Mouse (Mus musculus) liver, embryonic 13.5 days (tissue): ENCODE results near the gene Sgsh. TPM values are rescaled to one million over a fixed set of nuclear protein-coding genes. Genes with fewer than 3 reads are reported as not detected.
A peak's percentile ranks its signal among the peaks of the same experiment; 100 is the strongest.
"Not testable (repeated sequence)": the region's sequence is repeated elsewhere in the genome, so short reads cannot be mapped to it uniquely, and the experiment has no call there.

ENCODE experiments used
- ATAC-seq: fragments of 200-750 bp; cut with Nextera tagmentation; 2 replicates; pipeline ENCODE4 v1.8.0; 2017; ENCODE audit warnings: low read depth, mild to moderate bottlenecking, moderate number of reproducible peaks, moderate library complexity
- DNase-seq: peaks from one replicate; pipeline ENCODE4 v3.0.0; 2022
- H3K27ac ChIP-seq: fragments of 300-500 bp; sonication (generic); 2 replicates; pipeline ENCODE4 v1.5.1; 2015; ENCODE audit warnings: moderate library complexity, mild to moderate bottlenecking, inconsistent platforms
- H3K27me3 ChIP-seq: fragments of 300-500 bp; sonication (generic); 2 replicates; pipeline ENCODE4 v1.6.1; 2015; ENCODE audit warnings: mild to moderate bottlenecking, inconsistent platforms
- H3K36me3 ChIP-seq: fragments of 300-500 bp; sonication (generic); 2 replicates; pipeline ENCODE4 v1.6.1; 2015; ENCODE audit warnings: mild to moderate bottlenecking, inconsistent platforms
- H3K4me1 ChIP-seq: fragments of 300-500 bp; sonication (generic); replicated peaks from 2 replicates; pipeline ENCODE4 v1.6.1; 2015; ENCODE audit warnings: inconsistent platforms
- H3K4me2 ChIP-seq: fragments of 300-500 bp; sonication (generic); 2 replicates; pipeline ENCODE4 v1.6.1; 2015; ENCODE audit warnings: inconsistent platforms, mild to moderate bottlenecking, moderate library complexity
- H3K4me3 ChIP-seq: fragments of 300-500 bp; sonication (generic); replicated peaks from 2 replicates; pipeline ENCODE4 v1.5.1; 2015; ENCODE audit warnings: mild to moderate bottlenecking, inconsistent platforms
- H3K9ac ChIP-seq: fragments of 300-500 bp; sonication (generic); 2 replicates; pipeline ENCODE4 v1.6.1; 2015; ENCODE audit warnings: mild to moderate bottlenecking, inconsistent platforms
- H3K9me3 ChIP-seq: fragments of 300-500 bp; sonication (generic); replicated peaks from 2 replicates; pipeline ENCODE4 v1.6.1; 2016; ENCODE audit warnings: inconsistent platforms
- WGBS: fragments of 180-500 bp; shearing (Covaris S2); methylation state at CpG from one replicate; pipeline ENCODE4 v1.1.7; 2015; ENCODE audit not compliant: insufficient replicate concordance; 5-methylcytosine and 5-hydroxymethylcytosine counted together
- polyA plus RNA-seq: library from polyadenylated mRNA; unstranded; fragments of >200 nt; fragmentation: Nextera tagmentation; extraction: Ambion mirVana; gene quantifications from 2 replicates; pipeline ENCODE4 v1.2.1, GENCODE M21; 2015

Sgsh gene
- polyA plus RNA-seq, 1 experiment from 2014 or later: 2.7 TPM

- WGBS: 16% methylated on average over 7 of the region's 7 CpGs
- no peaks in the 10 kb centered on the region for H3K9me3 ChIP-seq
- DNase-seq (peak; percentile 40), ATAC-seq (peak; percentile 47)
- peaks cover 6% of the 10 kb centered on the region for H3K36me3 ChIP-seq
- H3K4me1 ChIP-seq: peaks cover 60% of the 10 kb centered on the region
- H3K9ac ChIP-seq: peak overlapping the region; percentile 82
- peak overlapping the region; percentile 95 for H3K4me2 ChIP-seq
- H3K4me3 ChIP-seq: peak overlapping the region; percentile 81
- H3K27me3 ChIP-seq: peaks cover 35% of the 10 kb centered on the region
- H3K27ac ChIP-seq: peak overlapping the region; percentile 80
These were observed 36.2 kb upstream of the Sgsh start for GRCm38 (mm10) chr11:119391386-119392000.

- DNase-seq: peak; percentile 38
- Histone ChIP-seq H3K4me3 (peak overlapping the region; percentile 81), H3K9ac (peak overlapping the region; percentile 70), H3K4me2 (peak overlapping the region; percentile 95), H3K36me3 (no peaks in the 10 kb centered on the region), H3K9me3 (no peaks in the 10 kb centered on the region), H3K27me3 (peaks cover 35% of the 10 kb centered on the region), H3K4me1 (peaks cover 51% of the 10 kb centered on the region), H3K27ac (peak overlapping the region; percentile 69)
- 1% methylated on average over 53 of the region's 53 CpGs for WGBS
- peak; percentile 15 for ATAC-seq
These were observed 35.2 kb upstream of the Sgsh start for GRCm38 (mm10) chr11:119390271-119391231.

- ATAC-seq: peak; percentile 15; the same call in 1 of the 2 replicates
- WGBS: under 1% methylated on average over 35 of the region's 35 CpGs
- Histone ChIP-seq H3K36me3 (no peaks in the 10 kb centered on the region), H3K9me3 (no peaks in the 10 kb centered on the region), H3K27ac (peak overlapping the region; percentile 69), H3K4me1 (peaks cover 48% of the 10 kb centered on the region), H3K27me3 (peaks cover 35% of the 10 kb centered on the region), H3K9ac (peak overlapping the region; percentile 70), H3K4me2 (peak overlapping the region; percentile 95), H3K4me3 (peak overlapping the region; percentile 81)
- DNase-seq: no peak
These were observed 34.5 kb upstream of the Sgsh start for GRCm38 (mm10) chr11:119389851-119390270.

GRCm38 (mm10) chr11:119387273-119387672, 31.9 kb upstream of the Sgsh start:
- H3K9me3 ChIP-seq, H3K4me2 ChIP-seq, H3K4me3 ChIP-seq, H3K27ac ChIP-seq, DNase-seq, H3K36me3 ChIP-seq, H3K9ac ChIP-seq, ATAC-seq: not testable (repeated sequence)
- H3K4me1 ChIP-seq: peaks cover 29% of the 10 kb centered on the region
- H3K27me3 ChIP-seq: peaks cover 35% of the 10 kb centered on the region
- WGBS: 21% methylated on average over 3 of the region's 3 CpGs

GRCm38 (mm10) chr11:119386306-119386705, 31.0 kb upstream of the Sgsh start:
- Histone ChIP-seq H3K27ac (no peak overlapping the region), H3K27me3 (peaks cover 35% of the 10 kb centered on the region), H3K36me3 (no peaks in the 10 kb centered on the region), H3K9me3 (no peaks in the 10 kb centered on the region), H3K4me1 (peaks cover 25% of the 10 kb centered on the region), H3K9ac (no peak overlapping the region), H3K4me3 (no peak overlapping the region), H3K4me2 (no peak overlapping the region)
- DNase-seq: no peak
- ATAC-seq: no peak
- 76% methylated on average over 5 of the region's 5 CpGs for WGBS

- 23% methylated on average over 4 of the region's 4 CpGs for WGBS
- peaks cover 11% of the 10 kb centered on the region for H3K4me1 ChIP-seq
- no peak overlapping the region for H3K27ac ChIP-seq
- H3K9ac ChIP-seq: no peak overlapping the region
- no peaks in the 10 kb centered on the region for H3K36me3 ChIP-seq
- ATAC-seq: no peak
- peaks cover 24% of the 10 kb centered on the region for H3K27me3 ChIP-seq
- no peak overlapping the region for H3K4me3 ChIP-seq
- H3K4me2 ChIP-seq: no peak overlapping the region
- no peak for DNase-seq
- H3K9me3 ChIP-seq: no peaks in the 10 kb centered on the region
These were observed 29.6 kb upstream of the Sgsh start for GRCm38 (mm10) chr11:119384904-119385303.

- H3K36me3 ChIP-seq: peaks cover 6% of the 10 kb centered on the region
- no peak overlapping the region for H3K4me2 ChIP-seq
- H3K4me1 ChIP-seq: peaks cover 5% of the 10 kb centered on the region
- no peaks in the 10 kb centered on the region for H3K9me3 ChIP-seq
- H3K4me3 ChIP-seq: no peak overlapping the region
- ATAC-seq (no peak), DNase-seq (no peak)
- WGBS: 28% methylated on average over 6 of the region's 6 CpGs
- H3K9ac ChIP-seq: no peak overlapping the region
- H3K27ac ChIP-seq: no peak overlapping the region
- no peaks in the 10 kb centered on the region for H3K27me3 ChIP-seq
These were observed 27.1 kb upstream of the Sgsh start for GRCm38 (mm10) chr11:119382338-119382850.

GRCm38 (mm10) chr11:119381631-119382337, 26.4 kb upstream of the Sgsh start:
- peaks cover 9% of the 10 kb centered on the region for H3K4me1 ChIP-seq
- no peaks in the 10 kb centered on the region for H3K9me3 ChIP-seq
- DNase-seq (no peak), ATAC-seq (no peak)
- H3K27ac ChIP-seq: no peak overlapping the region
- H3K36me3 ChIP-seq: peaks cover 6% of the 10 kb centered on the region
- WGBS: 47% methylated on average over 9 of the region's 9 CpGs
- no peak overlapping the region for H3K9ac ChIP-seq
- no peak overlapping the region for H3K4me3 ChIP-seq
- H3K27me3 ChIP-seq: no peaks in the 10 kb centered on the region
- H3K4me2 ChIP-seq: no peak overlapping the region

- H3K4me1 ChIP-seq: peaks cover 28% of the 10 kb centered on the region
These were observed 23.2 kb upstream of the Sgsh start for GRCm38 (mm10) chr11:119378551-119378950.

GRCm38 (mm10) chr11:119377326-119377725, 22.0 kb upstream of the Sgsh start:
- Histone ChIP-seq H3K4me3 (no peak overlapping the region), H3K36me3 (peaks cover 6% of the 10 kb centered on the region), H3K9me3 (no peaks in the 10 kb centered on the region), H3K4me1 (peaks cover 30% of the 10 kb centered on the region), H3K9ac (no peak overlapping the region), H3K27ac (no peak overlapping the region), H3K27me3 (no peaks in the 10 kb centered on the region), H3K4me2 (no peak overlapping the region)
- DNase-seq (no peak), ATAC-seq (no peak)
- WGBS: 62% methylated on average over 11 of the region's 11 CpGs

More at GRCm38 (mm10) chr11:119378551-119378950, 23.2 kb upstream of the Sgsh start:
- no peak overlapping the region for H3K9ac ChIP-seq
- no peak overlapping the region for H3K4me2 ChIP-seq
- H3K9me3 ChIP-seq: no peaks in the 10 kb centered on the region
- no peak for ATAC-seq
- no peak for DNase-seq
- no peaks in the 10 kb centered on the region for H3K27me3 ChIP-seq
- no peak overlapping the region for H3K4me3 ChIP-seq
- peaks cover 6% of the 10 kb centered on the region for H3K36me3 ChIP-seq
- H3K27ac ChIP-seq: no peak overlapping the region
- WGBS: 80% methylated on average over 1 of the region's 1 CpGs

- no peak overlapping the region for H3K9ac ChIP-seq
- 25% methylated on average over 6 of the region's 6 CpGs for WGBS
- H3K4me3 ChIP-seq: no peak overlapping the region
- H3K9me3 ChIP-seq: no peaks in the 10 kb centered on the region
- peaks cover 25% of the 10 kb centered on the region for H3K4me1 ChIP-seq
- H3K27me3 ChIP-seq: no peaks in the 10 kb centered on the region
- DNase-seq: no peak
- H3K36me3 ChIP-seq: peaks cover 6% of the 10 kb centered on the region
- H3K4me2 ChIP-seq: no peak overlapping the region
- no peak for ATAC-seq
- no peak overlapping the region for H3K27ac ChIP-seq
These were observed 20.1 kb upstream of the Sgsh start for GRCm38 (mm10) chr11:119375425-119375824.
